Mouse (Mus musculus) thymus, postnatal 4 days (tissue): ENCODE data around the gene Cog3.

Experiments
- DNase-seq: peaks from one replicate; pipeline ENCODE4 v3.0.0; 2021

Gene Cog3

GRCm38 (mm10) chr14:75669085-75669645 is 85.2 kb downstream of the Cog3 start:
- DNase-seq: no peak

- no peak for DNase-seq
Measured at GRCm38 (mm10) chr14:75665430-75666180, 88.7 kb downstream of the Cog3 start.

GRCm38 (mm10) chr14:75661548-75661947 is 92.8 kb downstream of the Cog3 start:
- DNase-seq: no peak

- no peak for DNase-seq
Measured at GRCm38 (mm10) chr14:75660936-75661335, 93.4 kb downstream of the Cog3 start.
